Comparison of ENCODE assay signal across 11 mouse cellular contexts in genomic region chr10:25158651-25159050, GRCm38 (mm10).
"Had no signal": no experiment of that assay in that cellular context is flagged by ENCODE, and none has a peak within 500 bp of the region (broad histone marks: within the 10 kb centered on the region; RNA-seq: fewer than 3 reads in every experiment).

No protein-coding gene starts in this region.

- DNase-seq: lung, adult 18-20 months; lung, embryonic 14.5 days; lung, postnatal 10 days; lung, postnatal 4 days; midbrain, embryonic 14.5 days; retina, postnatal 1 day; right cerebral cortex, adult 18-20 months; right cerebral cortex, postnatal 14 days; thymus, adult 2 months; thymus, postnatal 25 days; thymus, postnatal 4 days had no signal
